Comparison of ENCODE assay signal across 13 mouse cellular contexts in genomic region chr17:5247247-5247646, GRCm38 (mm10).
A peak's percentile ranks its signal among the peaks of the same experiment; 100 is the strongest.
DNase-seq lines count a peak whose midpoint lies in the region; ATAC-seq lines count a peak whose summit lies in the region.
"Had no signal": no experiment of that assay in that cellular context is flagged by ENCODE, and none has a peak within 500 bp of the region (broad histone marks: within the 10 kb centered on the region; RNA-seq: fewer than 3 reads in every experiment).

No protein-coding gene starts in this region.

- H3K4me3 ChIP-seq in heart, embryonic 12.5 days, result no peak overlapping the region
- H3K4me3 ChIP-seq in kidney, embryonic 15.5 days (replicated peaks), result no peak overlapping the region
- H3K4me3 ChIP-seq in kidney, embryonic 16.5 days (ENCODE audit: low read length), result no peak overlapping the region
- no peak overlapping the region for H3K4me3 ChIP-seq in forebrain, embryonic 11.5 days (ENCODE audit: low read depth, low read length)
- H3K4me3 ChIP-seq: forebrain, embryonic 10.5 days; midbrain, embryonic 10.5 days had no signal

- H3K27me3 ChIP-seq in heart, embryonic 12.5 days (replicated peaks), result no peaks in the 10 kb centered on the region
- no peaks in the 10 kb centered on the region for H3K27me3 ChIP-seq in kidney, embryonic 15.5 days
- H3K27me3 ChIP-seq in kidney, embryonic 16.5 days (ENCODE audit: insufficient read depth, low read length), result no peaks in the 10 kb centered on the region
- no peaks in the 10 kb centered on the region for H3K27me3 ChIP-seq in forebrain, embryonic 11.5 days (ENCODE audit: control insufficient read depth, insufficient read depth, low read length)

- ATAC-seq in heart, embryonic 12.5 days (ENCODE audit: insufficient number of reproducible peaks, low FRiP score), result no peak
- ATAC-seq in kidney, embryonic 15.5 days (replicated peaks; ENCODE audit: low FRiP score), result no peak
- no peak for ATAC-seq in kidney, embryonic 16.5 days (ENCODE audit: low FRiP score, low TSS enrichment)
- ATAC-seq in forebrain, embryonic 11.5 days (replicated peaks; ENCODE audit: low FRiP score), result no peak
- ATAC-seq: inflammation-experienced regulatory T-cells, adult 6 months had no signal

- intact Hi-C loops in heart, postnatal 14 days (cut with DNase I), result loop anchor here (5.0 kb wide), 1 partner anchor 35 kb away; no protein-coding TSS in a partner anchor

- DNase-seq in heart, postnatal 14 days, result no peak
- DNase-seq in cerebellum, adult 9-11 months, result peak; percentile 67
- peak; percentile 34 to 37 for DNase-seq in cerebellum, postnatal 36 days
- no peak for DNase-seq in forebrain, embryonic 11.5 days (ENCODE audit: low spot score)

- peak overlapping the region; percentile 58 for H3K27ac ChIP-seq in heart, embryonic 12.5 days (ENCODE audit: poor library complexity, severe bottlenecking)
- H3K27ac ChIP-seq in kidney, embryonic 15.5 days, result peak overlapping the region; percentile 29; the same call in 1 of the 2 replicates
- H3K27ac ChIP-seq in kidney, embryonic 16.5 days (ENCODE audit: low read length), result no peak overlapping the region
- no peak overlapping the region for H3K27ac ChIP-seq in forebrain, embryonic 11.5 days (ENCODE audit: low read depth, low read length)
- H3K27ac ChIP-seq: forebrain, embryonic 10.5 days; liver, embryonic 14.5 days; macrophage; midbrain, embryonic 10.5 days; stomach, postnatal 0 days had no signal

- H3K9ac ChIP-seq in heart, embryonic 12.5 days, result no peak overlapping the region
- H3K9ac ChIP-seq in kidney, embryonic 15.5 days, result no peak overlapping the region
- no peak overlapping the region for H3K9ac ChIP-seq in kidney, embryonic 16.5 days (replicated peaks; ENCODE audit: low read length)
- no peak overlapping the region for H3K9ac ChIP-seq in forebrain, embryonic 11.5 days (ENCODE audit: low read length)
- H3K9ac ChIP-seq: liver, embryonic 14.5 days had no signal

- no peaks in the 10 kb centered on the region for H3K9me3 ChIP-seq in heart, embryonic 12.5 days (replicated peaks)
- no peaks in the 10 kb centered on the region for H3K9me3 ChIP-seq in kidney, embryonic 15.5 days (replicated peaks)
- H3K9me3 ChIP-seq in kidney, embryonic 16.5 days (ENCODE audit: low read length), result no peaks in the 10 kb centered on the region
- H3K9me3 ChIP-seq in forebrain, embryonic 11.5 days (ENCODE audit: control insufficient read depth, low read length), result no peaks in the 10 kb centered on the region
- H3K9me3 ChIP-seq: forebrain, embryonic 10.5 days; midbrain, embryonic 10.5 days had no signal

- peaks cover 42% of the 10 kb centered on the region for H3K4me1 ChIP-seq in heart, embryonic 12.5 days (replicated peaks)
- peaks cover 57% of the 10 kb centered on the region for H3K4me1 ChIP-seq in kidney, embryonic 15.5 days
- peaks cover 51% of the 10 kb centered on the region for H3K4me1 ChIP-seq in kidney, embryonic 16.5 days (ENCODE audit: insufficient read depth, low read length)
- no peaks in the 10 kb centered on the region for H3K4me1 ChIP-seq in forebrain, embryonic 11.5 days (replicated peaks; ENCODE audit: control insufficient read depth, insufficient read depth, low read length)

- no peak overlapping the region for H3K4me2 ChIP-seq in heart, embryonic 12.5 days
- H3K4me2 ChIP-seq in kidney, embryonic 15.5 days, result no peak overlapping the region
- H3K4me2 ChIP-seq in kidney, embryonic 16.5 days (replicated peaks; ENCODE audit: low read depth, low read length), result no peak overlapping the region
- H3K4me2 ChIP-seq in forebrain, embryonic 11.5 days (ENCODE audit: low read depth, low read length, severe bottlenecking), result no peak overlapping the region

- 76% methylated on average over 7 of the region's 7 CpGs for WGBS in heart, embryonic 12.5 days
- 86% methylated on average over 7 of the region's 7 CpGs for WGBS in kidney, embryonic 15.5 days
- WGBS in kidney, embryonic 16.5 days, result 84% methylated on average over 7 of the region's 7 CpGs
- 91% methylated on average over 7 of the region's 7 CpGs for WGBS in forebrain, embryonic 11.5 days

- H3K36me3 ChIP-seq in heart, embryonic 12.5 days, result no peaks in the 10 kb centered on the region; the same call in 1 of the 2 replicates
- H3K36me3 ChIP-seq in kidney, embryonic 15.5 days, result peaks cover 14% of the 10 kb centered on the region; the same call in 1 of the 2 replicates
- H3K36me3 ChIP-seq in kidney, embryonic 16.5 days (ENCODE audit: insufficient read depth, low read length), result peaks cover 8% of the 10 kb centered on the region
- H3K36me3 ChIP-seq in forebrain, embryonic 11.5 days (ENCODE audit: control insufficient read depth, insufficient read depth, low read length), result no peaks in the 10 kb centered on the region

Comparison
In these comparisons a context has a peak if more than half of its experiments do, and no peak if none do; other contexts are left out.
1. H3K27ac ChIP-seq: peak in heart, embryonic 12.5 days (single experiment) and kidney, embryonic 15.5 days (single experiment); none in kidney, embryonic 16.5 days (single experiment) and forebrain, embryonic 11.5 days (single experiment).
2. DNase-seq: peak in cerebellum, adult 9-11 months (single experiment) and cerebellum, postnatal 36 days (2 of 2); none in heart, postnatal 14 days (0 of 2) and forebrain, embryonic 11.5 days (single experiment).